Mouse (Mus musculus): ENCODE data around the gene Tmem150c. TPM values are rescaled to one million over a fixed set of nuclear protein-coding genes. Genes with fewer than 3 reads are reported as not detected.

Tmem150c gene
- polyA plus RNA-seq, 1 experiment: 1.1 TPM

DNA sequence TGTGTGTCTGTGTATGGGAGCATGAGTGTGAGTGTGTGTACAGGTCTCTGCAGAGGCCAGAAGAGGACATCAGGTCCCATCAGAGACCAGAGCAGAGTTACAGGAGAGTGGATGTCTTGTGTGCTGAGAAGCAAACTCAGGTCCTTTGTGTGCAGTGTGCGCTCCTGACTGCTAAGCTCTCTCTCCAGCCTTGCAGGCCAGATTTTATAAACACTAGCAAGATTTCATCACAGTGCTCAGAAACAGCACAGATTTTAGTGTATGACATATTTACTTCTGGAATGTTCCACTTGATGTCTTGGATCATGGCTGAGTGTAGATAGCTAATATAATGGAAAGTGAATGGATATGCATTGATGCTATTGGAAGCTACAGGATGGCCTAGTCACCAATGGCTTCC lies 57.2 kb downstream of the Tmem150c start:
- no peaks in the 10 kb centered on the region for H3K9me3 ChIP-seq (replicated peaks; ENCODE audit: control insufficient read depth, insufficient read depth, low read length, poor library complexity, severe bottlenecking)
- no peak overlapping the region for H3K9ac ChIP-seq (ENCODE audit: low read depth, poor library complexity, severe bottlenecking)
- no peaks in the 10 kb centered on the region for H3K4me1 ChIP-seq (ENCODE audit: control insufficient read depth, insufficient read depth, low read length)
- no peaks in the 10 kb centered on the region for H3K36me3 ChIP-seq (ENCODE audit: control insufficient read depth, insufficient read depth, low read length, poor library complexity, severe bottlenecking)
- H3K27ac ChIP-seq (ENCODE audit: insufficient read depth, low read length): no peak overlapping the region
- no peak for TF ChIP-seq CTCF (IDR thresholded peaks at IDR 0.05; ENCODE audit: low read depth, low read length)
- TF ChIP-seq EP300 (IDR thresholded peaks at IDR 0.05; ENCODE audit: insufficient read depth, low read depth, low read length): no peak
- TF ChIP-seq POLR2A (IDR thresholded peaks at IDR 0.05; ENCODE audit: insufficient read depth, low read length): no peak
- no peak overlapping the region for H3K4me3 ChIP-seq (ENCODE audit: low read depth, low read length)
- H3K27me3 ChIP-seq (ENCODE audit: control insufficient read depth, insufficient read depth, low read length, poor library complexity, severe bottlenecking): no peaks in the 10 kb centered on the region

DNA sequence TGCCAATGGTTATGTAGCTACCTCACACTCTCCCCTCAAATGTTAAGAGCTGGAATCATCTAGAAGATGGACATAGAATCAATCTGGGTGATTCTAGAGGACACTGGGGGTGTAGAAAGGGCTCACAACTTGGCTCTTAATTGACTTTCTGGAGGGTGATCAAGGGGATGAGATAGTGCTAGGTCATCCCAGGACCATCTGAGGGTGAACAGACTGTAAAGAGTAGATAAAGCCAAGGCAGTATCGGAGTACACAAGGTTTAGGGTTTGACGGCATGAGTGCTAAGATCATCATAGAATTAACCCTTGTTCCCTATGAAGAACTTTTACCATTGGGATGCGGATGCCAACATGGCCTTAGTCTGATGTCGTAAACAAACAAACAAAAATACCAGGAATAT lies 61.6 kb downstream of the Tmem150c start:
- Histone ChIP-seq H3K9ac (ENCODE audit: low read depth, poor library complexity, severe bottlenecking) (no peak overlapping the region), H3K27ac (ENCODE audit: insufficient read depth, low read length) (no peak overlapping the region), H3K36me3 (ENCODE audit: control insufficient read depth, insufficient read depth, low read length, poor library complexity, severe bottlenecking) (no peaks in the 10 kb centered on the region), H3K4me1 (ENCODE audit: control insufficient read depth, insufficient read depth, low read length) (no peaks in the 10 kb centered on the region), H3K4me3 (ENCODE audit: low read depth, low read length) (no peak overlapping the region), H3K27me3 (ENCODE audit: control insufficient read depth, insufficient read depth, low read length, poor library complexity, severe bottlenecking) (no peaks in the 10 kb centered on the region), H3K9me3 (replicated peaks; ENCODE audit: control insufficient read depth, insufficient read depth, low read length, poor library complexity, severe bottlenecking) (no peaks in the 10 kb centered on the region)
- TF ChIP-seq POLR2A (IDR thresholded peaks at IDR 0.05; ENCODE audit: insufficient read depth, low read length): no peak
- no peak for TF ChIP-seq CTCF (IDR thresholded peaks at IDR 0.05; ENCODE audit: low read depth, low read length)
- TF ChIP-seq EP300 (IDR thresholded peaks at IDR 0.05; ENCODE audit: insufficient read depth, low read depth, low read length): no peak

DNA sequence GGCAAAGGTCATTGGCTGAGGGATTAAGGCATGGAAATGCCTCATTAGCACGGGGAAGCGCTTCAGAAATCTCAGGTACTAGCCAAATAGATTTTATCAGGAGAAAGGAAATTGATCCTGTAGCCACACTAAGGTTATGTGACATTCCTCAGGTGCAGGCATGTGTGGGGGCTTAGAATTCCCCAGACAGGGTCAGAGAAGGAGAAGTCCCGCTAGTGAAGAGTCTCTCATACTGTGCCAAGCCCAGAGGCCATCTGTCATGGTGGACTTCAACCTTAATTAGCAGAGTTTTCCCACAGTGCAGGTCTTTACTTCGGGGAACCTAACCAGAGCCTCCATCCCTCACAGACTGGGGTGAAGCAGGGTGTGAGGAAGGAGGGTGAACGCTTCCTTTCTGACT lies 62.7 kb downstream of the Tmem150c start:
- no peak overlapping the region for H3K4me3 ChIP-seq (ENCODE audit: low read depth, low read length)
- H3K36me3 ChIP-seq (ENCODE audit: control insufficient read depth, insufficient read depth, low read length, poor library complexity, severe bottlenecking): no peaks in the 10 kb centered on the region
- TF ChIP-seq POLR2A (IDR thresholded peaks at IDR 0.05; ENCODE audit: insufficient read depth, low read length): no peak
- TF ChIP-seq EP300 (IDR thresholded peaks at IDR 0.05; ENCODE audit: insufficient read depth, low read depth, low read length): no peak
- TF ChIP-seq CTCF (IDR thresholded peaks at IDR 0.05; ENCODE audit: low read depth, low read length): no peak
- H3K9ac ChIP-seq (ENCODE audit: low read depth, poor library complexity, severe bottlenecking): no peak overlapping the region
- no peak overlapping the region for H3K27ac ChIP-seq (ENCODE audit: insufficient read depth, low read length)
- no peaks in the 10 kb centered on the region for H3K4me1 ChIP-seq (ENCODE audit: control insufficient read depth, insufficient read depth, low read length)
- H3K27me3 ChIP-seq (ENCODE audit: control insufficient read depth, insufficient read depth, low read length, poor library complexity, severe bottlenecking): no peaks in the 10 kb centered on the region
- H3K9me3 ChIP-seq (replicated peaks; ENCODE audit: control insufficient read depth, insufficient read depth, low read length, poor library complexity, severe bottlenecking): no peaks in the 10 kb centered on the region

DNA sequence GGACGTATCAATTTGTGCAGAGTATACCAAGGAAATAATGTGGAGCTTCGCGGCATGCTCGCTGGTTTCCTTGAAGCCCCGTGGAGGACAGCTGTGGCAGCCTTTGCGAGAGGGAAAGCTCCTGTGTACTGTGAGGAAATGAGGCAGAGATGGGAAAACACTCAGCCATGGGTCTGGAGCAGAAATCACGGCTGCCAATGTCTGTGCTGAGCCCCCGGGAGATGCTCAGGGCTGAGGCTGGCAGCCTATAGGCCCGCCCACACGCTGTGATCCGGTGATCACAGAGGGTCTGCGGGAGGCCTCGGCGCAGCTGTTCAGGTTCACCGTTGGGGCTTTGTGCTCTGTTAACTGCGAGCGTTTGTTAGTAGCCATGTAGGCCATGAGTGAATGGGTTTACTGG lies 68.0 kb downstream of the Tmem150c start:
- H3K36me3 ChIP-seq (ENCODE audit: control insufficient read depth, insufficient read depth, low read length, poor library complexity, severe bottlenecking): no peaks in the 10 kb centered on the region
- H3K27ac ChIP-seq (ENCODE audit: insufficient read depth, low read length): no peak overlapping the region
- TF ChIP-seq CTCF (IDR thresholded peaks at IDR 0.05; ENCODE audit: low read depth, low read length): no peak
- no peak for TF ChIP-seq EP300 (IDR thresholded peaks at IDR 0.05; ENCODE audit: insufficient read depth, low read depth, low read length)
- TF ChIP-seq POLR2A (IDR thresholded peaks at IDR 0.05; ENCODE audit: insufficient read depth, low read length): no peak
- no peaks in the 10 kb centered on the region for H3K27me3 ChIP-seq (ENCODE audit: control insufficient read depth, insufficient read depth, low read length, poor library complexity, severe bottlenecking)
- no peaks in the 10 kb centered on the region for H3K4me1 ChIP-seq (ENCODE audit: control insufficient read depth, insufficient read depth, low read length)
- H3K9me3 ChIP-seq (replicated peaks; ENCODE audit: control insufficient read depth, insufficient read depth, low read length, poor library complexity, severe bottlenecking): no peaks in the 10 kb centered on the region; the same call in 1 of the 2 replicates
- no peak overlapping the region for H3K9ac ChIP-seq (ENCODE audit: low read depth, poor library complexity, severe bottlenecking)
- no peak overlapping the region for H3K4me3 ChIP-seq (ENCODE audit: low read depth, low read length)

DNA sequence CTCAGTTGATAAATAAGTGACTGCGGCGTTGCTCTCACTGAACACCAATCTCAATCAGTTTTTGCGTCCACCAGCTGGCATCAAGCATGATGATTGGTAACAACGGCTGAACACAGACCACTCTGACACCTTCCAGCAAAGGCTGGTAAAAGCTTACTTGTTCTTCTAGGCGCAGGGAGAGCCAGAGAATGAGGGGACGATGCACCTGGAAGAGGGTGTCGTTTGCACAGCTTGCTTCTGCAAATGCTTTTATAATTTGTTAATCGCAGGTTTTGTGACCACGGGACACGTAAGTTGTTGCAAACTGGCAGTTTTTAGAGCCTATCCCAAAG lies 68.4 kb downstream of the Tmem150c start:
- TF ChIP-seq EP300 (IDR thresholded peaks at IDR 0.05; ENCODE audit: insufficient read depth, low read depth, low read length) (no peak), POLR2A (IDR thresholded peaks at IDR 0.05; ENCODE audit: insufficient read depth, low read length) (no peak), CTCF (IDR thresholded peaks at IDR 0.05; ENCODE audit: low read depth, low read length) (no peak)
- no peaks in the 10 kb centered on the region for H3K36me3 ChIP-seq (ENCODE audit: control insufficient read depth, insufficient read depth, low read length, poor library complexity, severe bottlenecking)

DNA sequence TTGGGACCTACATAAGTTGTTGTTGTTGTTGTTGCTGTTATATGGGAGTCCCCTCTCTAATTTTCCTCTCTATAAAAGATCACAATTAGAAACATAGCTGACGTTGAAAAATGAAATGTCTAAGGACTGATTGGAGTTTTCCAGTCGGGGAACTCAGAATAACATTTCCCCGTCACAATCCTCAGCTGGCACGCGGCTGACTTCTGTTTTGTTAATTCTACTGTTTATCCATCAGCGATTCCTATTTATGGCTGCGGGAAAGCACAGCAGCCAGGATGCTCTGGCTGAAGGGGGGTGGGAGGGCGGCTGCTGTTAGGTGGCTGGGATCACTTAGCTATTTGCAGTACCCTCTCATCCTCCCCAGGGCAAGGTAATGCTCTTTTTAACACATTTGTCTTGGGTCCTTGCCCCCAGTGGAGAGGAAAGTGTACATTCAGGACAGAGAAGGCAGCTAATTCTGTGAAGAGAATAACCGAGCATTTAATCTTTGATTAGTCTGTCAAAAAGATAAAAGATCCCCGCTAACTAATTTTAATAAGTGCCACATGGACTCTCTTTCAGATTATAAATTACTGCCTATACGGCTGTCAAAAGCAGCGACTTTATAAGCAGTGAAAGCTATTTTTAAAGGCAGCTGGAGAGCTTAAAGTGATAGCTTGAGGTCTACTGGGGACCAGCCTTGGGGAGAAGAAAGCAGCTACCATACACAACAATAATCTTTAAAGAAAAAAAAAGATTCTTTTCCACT lies 68.9 kb downstream of the Tmem150c start:
- H3K4me3 ChIP-seq (ENCODE audit: low read depth, low read length): no peak overlapping the region
- no peak overlapping the region for H3K9ac ChIP-seq (ENCODE audit: low read depth, poor library complexity, severe bottlenecking)

More for the DNA sequence above, 68.4 kb downstream of the Tmem150c start:
- Histone ChIP-seq H3K4me1 (ENCODE audit: control insufficient read depth, insufficient read depth, low read length) (no peaks in the 10 kb centered on the region), H3K4me3 (ENCODE audit: low read depth, low read length) (no peak overlapping the region), H3K27ac (ENCODE audit: insufficient read depth, low read length) (no peak overlapping the region), H3K27me3 (ENCODE audit: control insufficient read depth, insufficient read depth, low read length, poor library complexity, severe bottlenecking) (no peaks in the 10 kb centered on the region), H3K9me3 (replicated peaks; ENCODE audit: control insufficient read depth, insufficient read depth, low read length, poor library complexity, severe bottlenecking) (no peaks in the 10 kb centered on the region; the same call in 1 of the 2 replicates), H3K9ac (ENCODE audit: low read depth, poor library complexity, severe bottlenecking) (no peak overlapping the region)

More for the DNA sequence above, 68.9 kb downstream of the Tmem150c start:
- Histone ChIP-seq H3K4me1 (ENCODE audit: control insufficient read depth, insufficient read depth, low read length) (no peaks in the 10 kb centered on the region), H3K27ac (ENCODE audit: insufficient read depth, low read length) (no peak overlapping the region), H3K9me3 (replicated peaks; ENCODE audit: control insufficient read depth, insufficient read depth, low read length, poor library complexity, severe bottlenecking) (no peaks in the 10 kb centered on the region; the same call in 1 of the 2 replicates), H3K27me3 (ENCODE audit: control insufficient read depth, insufficient read depth, low read length, poor library complexity, severe bottlenecking) (no peaks in the 10 kb centered on the region), H3K36me3 (ENCODE audit: control insufficient read depth, insufficient read depth, low read length, poor library complexity, severe bottlenecking) (no peaks in the 10 kb centered on the region)
- TF ChIP-seq EP300 (IDR thresholded peaks at IDR 0.05; ENCODE audit: insufficient read depth, low read depth, low read length) (no peak), CTCF (IDR thresholded peaks at IDR 0.05; ENCODE audit: low read depth, low read length) (no peak), POLR2A (IDR thresholded peaks at IDR 0.05; ENCODE audit: insufficient read depth, low read length) (no peak)

Data from ES-Bruce4 (cell line).